Mouse (Mus musculus): Measurements from ENCODE around the gene Msantd3.

Gene Msantd3

GRCm38 (mm10) chr4:48539841-48540575 lies at the start of gene Msantd3:
Gene Msantd3, plus strand, starts transcription at chr4:48539935.
- peak in 1 of 2 experiments; percentile 5 for DNase-seq

- no peak for DNase-seq
Measured at GRCm38 (mm10) chr4:48491290-48491743, 48.4 kb upstream of the Msantd3 start.

GRCm38 (mm10) chr4:48492510-48492909 lies 47.2 kb upstream of the Msantd3 start:
- DNase-seq, result no peak

- no peak for DNase-seq
Measured at GRCm38 (mm10) chr4:48510861-48511260, 28.9 kb upstream of the Msantd3 start.

- DNase-seq, result no peak
Measured at GRCm38 (mm10) chr4:48529559-48529958, 10.2 kb upstream of the Msantd3 start.

GRCm38 (mm10) chr4:48531804-48532601 lies 7.7 kb upstream of the Msantd3 start:
- DNase-seq, result no peak

- no peak for DNase-seq
Measured at GRCm38 (mm10) chr4:48536275-48536674, 3.5 kb upstream of the Msantd3 start.

GRCm38 (mm10) chr4:48537024-48537423 lies 2.7 kb upstream of the Msantd3 start:
- DNase-seq, result no peak

GRCm38 (mm10) chr4:48538581-48538980 lies 1.2 kb upstream of the Msantd3 start:
- no peak for DNase-seq

- DNase-seq, result peak in 1 of 2 experiments; percentile 10
Measured at GRCm38 (mm10) chr4:48540576-48541111, 909 bp downstream of the Msantd3 start.

- no peak for DNase-seq
Measured at GRCm38 (mm10) chr4:48541526-48542250, 2.0 kb downstream of the Msantd3 start.

- no peak for DNase-seq
Measured at GRCm38 (mm10) chr4:48542351-48542750, 2.6 kb downstream of the Msantd3 start.

- no peak for DNase-seq
Measured at GRCm38 (mm10) chr4:48543071-48543865, 3.5 kb downstream of the Msantd3 start.

GRCm38 (mm10) chr4:48544141-48544540 lies 4.4 kb downstream of the Msantd3 start:
- no peak for DNase-seq

GRCm38 (mm10) chr4:48545966-48546365 lies 6.2 kb downstream of the Msantd3 start:
- DNase-seq, result no peak

- DNase-seq, result no peak
Measured at GRCm38 (mm10) chr4:48546568-48547496, 7.1 kb downstream of the Msantd3 start.

GRCm38 (mm10) chr4:48548393-48549045 lies 8.8 kb downstream of the Msantd3 start:
- DNase-seq, result no peak

GRCm38 (mm10) chr4:48549661-48550060 lies 9.9 kb downstream of the Msantd3 start:
- DNase-seq, result no peak

- no peak for DNase-seq
Measured at GRCm38 (mm10) chr4:48552486-48553064, 12.8 kb downstream of the Msantd3 start.

GRCm38 (mm10) chr4:48554132-48554531 lies 14.4 kb downstream of the Msantd3 start:
- no peak for DNase-seq
